Mouse (Mus musculus): ENCODE data around the gene Fam120a.

GRCm38 (mm10) chr13:48974266-48974665, 6.4 kb upstream of the Fam120a start:
- TF ChIP-seq CTCF (IDR thresholded peaks at IDR 0.05; ENCODE audit: borderline replicate concordance, control insufficient read depth, extremely low read depth, insufficient read depth, low read length, poor library complexity) = no peak
- TF ChIP-seq POLR2A (IDR thresholded peaks at IDR 0.05; ENCODE audit: control insufficient read depth, extremely low read depth, insufficient read depth, low read length, poor library complexity) = no peak
